Mouse (Mus musculus) adrenal gland, adult 18-20 months (tissue): ENCODE measurements around the gene Cyb561d2. TPM values are rescaled to one million over a fixed set of nuclear protein-coding genes. Genes with fewer than 3 reads are reported as not detected.
A peak's percentile ranks its signal among the peaks of the same experiment; 100 is the strongest.

Source experiments
- DNase-seq, 2 experiments: peaks; one replicate each; pipeline ENCODE4 v3.0.0; 2021 to 2022; ENCODE audit warnings: low spot score in 2 of 2
- total RNA-seq, 2 experiments: library from RNA; stranded (reverse); gene quantifications; 1 replicate in 1 of 2; 2 replicates in 1 of 2; pipeline ENCODE4 v1.2.3; 2021

The Cyb561d2 gene
- total RNA-seq, 2 experiments from 2014 or later: 12.8 to 20.2 TPM

DNA sequence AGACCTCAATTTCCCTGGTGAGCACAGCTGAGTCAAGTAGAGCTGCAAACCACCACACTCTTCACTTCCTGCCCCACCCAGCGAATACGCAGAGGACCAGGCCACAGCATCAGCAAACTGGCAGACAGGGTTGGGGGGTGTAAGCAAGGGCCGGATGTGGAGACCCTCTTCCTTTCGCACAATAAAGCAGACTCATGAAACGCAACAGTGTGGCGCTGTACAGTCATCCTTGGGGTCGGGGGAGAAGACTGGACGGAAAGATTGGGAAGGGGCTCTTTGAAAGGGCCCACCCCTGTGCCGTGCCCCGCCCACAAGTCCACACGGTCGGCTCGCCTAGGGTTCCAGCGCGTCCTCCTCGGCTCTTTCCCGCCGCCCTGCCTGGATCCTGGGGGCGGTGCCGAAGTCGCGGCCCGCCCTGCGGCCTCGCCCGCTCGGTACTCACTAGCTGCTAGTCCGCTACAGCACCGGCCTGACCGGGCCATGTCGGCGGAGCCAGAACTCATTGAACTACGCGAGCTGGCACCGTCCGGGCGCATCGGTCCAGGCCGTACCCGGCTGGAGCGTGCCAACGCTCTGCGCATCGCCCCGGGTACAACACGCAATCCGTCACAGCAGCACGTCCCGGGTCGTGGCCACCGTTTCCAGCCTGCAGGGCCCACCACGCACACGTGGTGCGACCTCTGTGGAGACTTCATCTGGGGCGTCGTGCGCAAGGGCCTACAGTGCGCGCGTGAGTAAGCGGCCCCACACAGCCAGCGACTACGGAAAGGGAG lies 9.3 kb upstream of the Cyb561d2 start, which contains the start of gene Rassf1:
Gene Rassf1, plus strand, starts transcription at position 439 of the 773 bp plus-strand sequence.
- DNase-seq: peak; percentile 64 to 72

DNA sequence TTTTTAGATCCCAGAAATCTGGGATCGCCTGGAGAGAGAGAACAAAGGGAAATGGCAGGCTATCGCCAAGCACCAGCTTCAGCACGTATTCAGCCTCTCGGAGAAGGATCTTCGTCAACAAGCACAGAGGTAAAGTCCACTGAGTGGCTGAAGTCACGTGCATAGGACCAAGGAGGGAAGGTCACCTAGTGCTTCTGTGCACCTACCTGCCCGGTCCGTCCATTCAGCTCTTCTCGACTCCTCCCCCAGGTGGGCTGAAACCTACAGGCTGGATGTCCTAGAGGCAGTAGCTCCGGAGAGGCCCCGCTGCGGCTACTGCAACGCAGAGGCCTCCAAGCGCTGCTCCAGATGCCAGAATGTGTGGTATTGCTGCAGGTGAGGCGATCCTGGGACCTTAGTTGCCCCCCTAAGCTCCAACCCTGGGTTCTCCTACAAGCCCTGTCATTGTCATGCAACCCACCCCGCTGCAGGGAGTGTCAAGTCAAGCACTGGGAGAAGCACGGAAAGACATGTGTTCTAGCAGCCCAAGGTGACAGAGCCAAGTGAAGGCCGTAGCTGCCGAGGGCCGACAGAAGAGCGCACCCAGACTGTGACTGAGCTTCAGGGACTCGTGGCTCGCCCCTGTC lies 8.6 kb upstream of the Cyb561d2 start:
- no peak for DNase-seq

DNA sequence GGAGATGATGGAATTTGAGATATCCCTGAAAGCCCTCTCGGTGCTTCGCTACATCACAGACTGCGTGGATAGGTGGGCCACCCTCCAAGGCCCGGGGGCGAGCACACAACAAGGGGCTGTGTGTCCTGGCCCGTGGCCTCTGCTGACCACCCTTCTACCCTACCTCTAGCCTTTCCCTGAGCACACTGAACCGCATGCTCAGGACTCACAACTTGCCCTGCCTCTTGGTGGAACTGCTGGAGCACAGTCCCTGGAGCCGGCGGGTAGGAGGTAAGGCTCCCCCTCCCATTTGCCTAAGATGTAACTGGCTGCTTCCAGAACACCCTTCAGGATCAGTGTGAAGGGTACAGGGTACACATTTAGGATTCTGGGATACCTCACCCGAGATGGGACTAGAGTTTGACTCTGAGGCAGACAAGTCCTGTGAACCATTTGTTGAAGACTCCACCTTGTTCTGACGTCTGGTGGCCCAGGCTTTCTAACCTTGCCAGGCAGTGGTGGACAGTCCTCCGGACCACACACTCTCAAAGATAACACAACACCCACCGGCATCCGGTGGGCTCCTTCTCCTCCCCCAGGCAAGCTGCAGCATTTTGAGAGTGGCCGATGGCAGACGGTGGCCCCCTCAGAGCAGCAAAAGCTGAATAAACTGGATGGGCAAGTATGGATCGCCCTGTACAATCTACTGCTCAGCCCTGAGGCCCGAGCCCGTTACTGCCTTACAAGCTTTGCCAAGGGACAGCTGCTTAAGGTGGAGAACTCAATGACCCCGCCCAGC lies 7.5 kb upstream of the Cyb561d2 start:
- DNase-seq: no peak

DNA sequence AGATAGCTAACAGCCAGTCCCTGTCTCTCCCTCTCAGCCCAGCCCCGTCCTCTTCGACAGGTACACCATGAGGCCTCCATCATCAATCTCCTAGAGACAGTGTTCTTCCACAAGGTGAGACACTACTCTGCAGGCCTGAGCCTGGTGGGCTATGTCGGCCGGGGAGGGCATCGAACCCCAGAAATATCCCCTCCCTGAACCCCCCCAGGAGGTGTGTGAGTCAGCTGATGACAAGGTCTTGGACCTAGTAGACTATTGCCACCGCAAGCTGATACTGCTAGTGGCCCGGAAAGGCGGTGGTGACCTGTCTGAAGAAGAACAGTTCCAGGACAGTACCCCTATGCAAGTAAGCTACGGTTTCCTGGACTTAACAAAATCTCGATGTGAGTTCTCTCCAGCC lies 6.8 kb upstream of the Cyb561d2 start:
- no peak for DNase-seq

DNA sequence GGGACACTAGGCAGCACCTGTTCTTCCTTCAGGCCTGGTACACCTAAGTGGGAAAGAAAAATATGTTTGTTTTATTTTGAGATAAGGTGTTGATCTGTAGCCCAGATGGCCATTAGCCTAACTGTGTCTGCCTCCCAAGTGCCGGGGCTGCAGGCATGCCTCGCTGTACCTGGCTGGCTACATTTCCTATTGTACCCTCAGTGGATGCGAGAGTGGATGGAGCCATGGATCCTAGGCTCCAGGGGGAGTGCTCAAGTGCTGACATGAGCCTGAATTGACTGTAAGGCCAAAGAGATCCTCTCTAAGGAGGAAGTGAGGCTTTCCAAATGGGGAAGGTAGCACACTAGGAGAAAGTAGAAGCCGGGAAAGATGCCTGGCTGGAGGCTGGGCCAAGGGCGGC lies 6.0 kb upstream of the Cyb561d2 start:
- DNase-seq: no peak

DNA sequence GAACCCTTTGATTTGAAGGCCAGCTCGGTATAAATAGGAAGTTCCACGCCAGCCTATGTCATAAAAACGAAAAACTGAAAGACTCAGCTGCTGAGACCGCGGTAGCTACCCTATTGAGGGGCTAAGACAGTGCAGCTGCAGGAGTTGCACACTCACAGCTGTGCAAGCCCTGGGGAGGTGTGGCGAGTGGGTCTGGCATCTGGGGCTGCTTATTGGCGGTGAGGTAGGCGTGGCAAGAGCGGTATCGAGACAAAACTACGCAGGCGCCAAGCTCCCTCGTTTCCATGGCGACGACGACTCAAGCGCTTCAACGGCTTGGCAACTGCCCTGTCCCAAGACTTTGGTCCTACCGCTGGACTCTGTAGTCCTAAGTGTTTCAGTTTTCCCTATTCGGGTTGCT lies 5.0 kb upstream of the Cyb561d2 start, which contains the start of gene Zmynd10:
Gene Zmynd10, plus strand, starts transcription at position 273 of the 400 bp plus-strand sequence.
- peak; percentile 78 to 84 for DNase-seq

DNA sequence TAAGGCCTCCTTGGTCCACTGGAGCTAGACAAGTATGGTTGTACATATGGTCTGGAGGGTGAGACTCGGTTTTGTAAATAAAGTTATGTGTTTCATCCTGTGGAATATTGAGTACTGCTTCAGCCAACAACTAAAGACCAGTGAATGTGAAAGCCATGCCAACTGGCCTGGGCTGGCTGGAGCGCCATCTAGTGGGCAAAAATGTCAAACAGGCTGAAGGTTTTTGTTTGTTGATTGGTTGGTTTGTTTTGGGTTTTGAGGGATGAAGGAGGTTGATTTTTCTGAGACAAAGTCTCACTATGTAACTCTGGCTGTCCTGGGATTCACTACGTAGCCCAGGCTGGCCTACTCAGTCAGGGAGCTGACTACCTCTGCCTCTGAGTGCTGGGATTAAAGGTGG lies 3.6 kb upstream of the Cyb561d2 start:
- DNase-seq: peak; percentile 77 to 79

DNA sequence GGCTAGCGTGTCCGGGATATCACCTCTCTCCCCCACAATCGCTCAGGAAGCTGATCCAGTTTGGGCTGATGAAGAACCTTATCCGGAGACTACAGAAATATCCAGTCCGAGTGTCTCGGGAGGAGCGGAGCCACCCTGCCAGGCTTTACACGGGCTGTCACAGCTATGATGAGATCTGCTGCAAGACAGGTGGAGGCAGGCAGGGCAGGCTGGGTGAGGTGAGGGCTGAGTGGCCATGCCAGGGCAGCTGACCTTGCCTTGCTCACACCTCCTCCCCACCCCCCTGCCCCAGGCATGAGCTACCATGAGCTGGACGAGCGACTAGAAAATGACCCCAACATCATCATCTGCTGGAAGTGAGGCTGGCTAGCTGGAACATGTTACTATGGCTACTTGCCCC lies 3.2 kb upstream of the Cyb561d2 start:
- DNase-seq: no peak

DNA sequence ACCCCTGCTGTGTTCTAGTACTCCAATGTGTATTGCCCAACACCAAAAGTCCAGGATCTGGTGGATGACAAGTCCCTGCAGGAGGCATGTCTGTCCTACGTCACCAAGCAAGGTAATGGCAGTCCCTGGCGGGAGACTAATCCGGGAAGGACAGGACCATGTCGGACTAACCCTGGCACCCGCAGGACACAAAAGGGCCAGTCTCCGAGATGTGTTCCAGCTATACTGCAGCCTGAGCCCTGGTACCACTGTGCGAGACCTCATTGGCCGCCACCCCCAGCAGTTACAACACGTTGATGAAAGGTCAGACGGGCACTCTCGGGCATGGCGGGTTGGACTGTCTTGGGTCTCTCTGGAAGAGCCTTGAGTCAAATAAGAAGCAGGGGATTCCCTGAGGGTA lies 2.7 kb upstream of the Cyb561d2 start:
- DNase-seq: no peak

DNA sequence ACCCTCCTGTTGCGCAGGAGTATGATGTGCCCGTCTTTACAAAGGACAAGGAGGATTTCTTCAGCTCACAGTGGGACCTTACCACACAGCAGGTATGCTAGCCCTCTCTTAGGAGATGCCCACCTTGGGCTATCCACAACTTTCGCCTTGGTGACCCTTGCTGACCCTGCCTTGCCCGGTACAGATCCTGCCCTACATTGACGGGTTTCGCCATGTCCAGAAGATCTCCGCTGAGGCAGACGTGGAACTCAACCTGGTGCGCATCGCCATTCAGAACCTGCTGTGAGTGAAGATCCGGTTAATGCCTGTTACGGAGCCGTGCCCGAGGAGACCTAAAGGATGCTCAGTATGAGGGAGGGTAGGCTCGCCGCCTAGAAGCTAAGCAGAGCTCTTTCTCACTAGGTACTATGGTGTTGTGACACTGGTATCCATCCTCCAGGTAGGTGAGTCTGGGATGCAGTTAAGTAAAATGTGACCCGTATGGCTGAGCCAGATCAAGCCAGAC lies 2.3 kb upstream of the Cyb561d2 start:
- no peak for DNase-seq

DNA sequence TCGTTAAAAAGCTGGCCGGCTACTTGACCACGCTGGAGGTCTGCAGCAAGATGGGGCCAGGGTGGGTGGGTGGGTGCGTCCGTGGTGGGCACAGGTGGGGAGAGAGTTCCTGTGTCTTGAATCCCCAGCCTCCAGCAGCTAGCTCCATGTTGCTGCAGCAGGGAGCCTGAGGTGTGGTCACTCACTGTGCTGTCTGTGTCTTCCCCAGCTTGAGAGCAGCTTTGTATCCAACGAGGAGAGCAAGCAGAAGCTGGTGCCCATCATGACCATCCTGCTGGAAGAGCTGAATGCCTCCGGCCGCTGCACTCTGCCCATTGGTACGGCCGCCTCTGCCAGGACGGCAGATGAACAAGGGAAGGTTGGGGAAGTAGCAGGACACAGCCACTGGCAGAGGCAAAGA lies 1.3 kb upstream of the Cyb561d2 start:
- no peak for DNase-seq

DNA sequence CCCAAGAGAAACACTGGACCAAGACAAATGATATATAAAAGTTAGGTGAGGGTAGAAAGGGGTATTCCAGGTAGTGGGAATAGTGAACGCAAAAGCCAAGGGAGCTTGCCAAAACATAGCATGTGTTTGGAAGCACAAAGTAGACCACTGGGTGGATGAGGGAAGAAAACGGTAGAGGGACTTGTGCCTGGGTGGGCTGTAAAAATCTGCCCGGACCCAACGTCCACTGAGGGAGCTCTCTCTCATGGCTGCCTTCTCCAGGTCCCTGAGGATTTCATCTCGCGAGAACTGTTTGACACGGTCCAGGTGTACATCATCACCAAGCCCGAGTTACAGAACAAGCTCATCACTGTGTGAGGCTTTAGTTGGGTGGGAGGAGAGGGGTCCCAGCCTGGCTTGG lies 728 bp upstream of the Cyb561d2 start:
- DNase-seq: no peak

DNA sequence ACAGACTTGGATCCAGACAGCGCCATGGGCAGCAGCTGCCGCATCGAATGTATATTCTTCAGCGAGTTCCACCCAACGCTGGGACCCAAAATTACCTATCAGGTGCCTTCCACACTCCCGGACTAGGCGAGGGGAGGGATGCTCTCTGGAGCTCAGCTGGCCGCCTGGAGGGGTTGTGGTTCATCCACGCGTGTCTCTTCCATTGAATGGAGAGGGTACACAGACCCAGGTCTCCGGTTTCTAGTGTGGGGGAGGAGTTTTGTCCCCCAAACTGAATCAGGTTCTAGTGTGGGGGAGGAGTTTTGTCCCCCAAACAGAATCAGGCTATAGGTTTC lies 326 bp upstream of the Cyb561d2 start:
- DNase-seq: no peak

DNA sequence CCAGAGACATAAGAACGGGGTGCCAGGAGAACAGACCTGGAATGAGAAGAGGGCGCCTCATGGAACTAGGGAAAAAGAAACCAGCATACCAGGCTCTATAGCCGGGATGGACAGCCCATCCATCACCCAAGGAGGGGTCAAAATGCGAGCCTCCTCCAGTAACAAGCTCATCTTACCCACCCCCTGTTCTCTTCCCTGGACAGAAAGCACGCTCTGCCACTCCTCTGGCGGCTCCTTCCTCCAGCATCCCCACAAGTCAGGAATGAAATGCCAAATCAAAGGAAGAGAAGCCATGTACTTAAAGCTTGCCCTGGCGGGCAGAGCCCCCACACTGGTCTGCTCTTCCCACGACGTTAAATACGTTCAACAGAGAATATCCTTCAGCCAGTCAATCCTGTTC lies 988 bp downstream of the Cyb561d2 start:
- DNase-seq: no peak

DNA sequence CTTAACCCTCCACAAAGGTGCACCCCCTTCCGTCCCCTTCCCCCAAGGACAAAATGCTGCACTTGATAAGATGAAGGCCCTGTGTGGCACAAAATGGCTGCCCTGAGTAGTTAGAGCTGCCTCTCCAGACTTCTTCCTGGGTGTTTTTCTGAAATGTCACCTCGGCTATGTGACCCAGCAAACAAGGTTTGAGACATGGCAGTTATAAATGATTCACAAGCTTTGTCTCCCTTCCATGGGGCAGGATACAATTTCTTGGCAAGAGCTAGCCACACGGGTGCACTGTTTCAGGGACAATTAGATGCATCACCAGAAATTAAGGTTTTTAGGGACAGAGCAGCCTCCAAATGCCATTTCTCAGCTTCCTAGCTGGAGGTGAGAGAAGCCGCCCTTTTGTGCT lies 1.6 kb downstream of the Cyb561d2 start:
- DNase-seq: no peak

DNA sequence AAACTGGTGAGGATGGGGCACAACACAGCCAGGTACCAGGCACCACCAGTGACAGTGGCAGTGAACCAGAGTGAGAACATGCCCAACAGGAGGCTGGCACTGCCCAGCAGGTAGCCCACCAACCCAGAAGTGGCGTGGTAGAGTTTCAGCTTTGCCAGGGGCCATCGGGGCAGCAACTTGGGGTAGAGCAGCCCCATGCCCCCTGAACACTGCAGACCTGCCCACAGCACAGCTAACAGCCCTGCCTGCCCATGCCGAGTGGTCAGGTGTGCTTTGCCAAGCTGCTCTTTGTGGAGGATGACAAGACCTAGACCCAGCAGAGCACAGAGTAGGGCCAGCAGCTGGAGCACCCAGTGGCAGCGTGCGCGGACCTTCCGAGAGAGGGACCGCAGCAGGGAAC lies 2.1 kb downstream of the Cyb561d2 start:
- no peak for DNase-seq

DNA sequence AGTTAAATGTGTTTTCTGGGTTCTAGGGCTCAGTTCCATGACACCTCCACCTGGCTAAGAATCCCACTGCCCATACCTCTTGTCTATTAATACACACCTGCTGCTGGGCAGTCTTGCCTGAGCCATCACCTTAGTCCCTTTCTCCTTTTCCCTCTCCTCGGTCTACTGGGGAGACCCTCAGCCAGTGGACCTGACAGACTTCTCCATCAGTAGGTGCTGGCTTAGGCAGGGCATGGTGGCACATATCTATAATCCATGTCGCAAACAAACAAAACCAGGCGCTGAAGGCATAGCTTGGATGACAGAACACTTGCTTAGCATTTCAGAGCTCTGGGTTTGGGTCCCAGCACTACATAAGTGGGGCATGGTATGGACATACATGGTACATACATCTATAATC lies 3.3 kb downstream of the Cyb561d2 start:
- no peak for DNase-seq

DNA sequence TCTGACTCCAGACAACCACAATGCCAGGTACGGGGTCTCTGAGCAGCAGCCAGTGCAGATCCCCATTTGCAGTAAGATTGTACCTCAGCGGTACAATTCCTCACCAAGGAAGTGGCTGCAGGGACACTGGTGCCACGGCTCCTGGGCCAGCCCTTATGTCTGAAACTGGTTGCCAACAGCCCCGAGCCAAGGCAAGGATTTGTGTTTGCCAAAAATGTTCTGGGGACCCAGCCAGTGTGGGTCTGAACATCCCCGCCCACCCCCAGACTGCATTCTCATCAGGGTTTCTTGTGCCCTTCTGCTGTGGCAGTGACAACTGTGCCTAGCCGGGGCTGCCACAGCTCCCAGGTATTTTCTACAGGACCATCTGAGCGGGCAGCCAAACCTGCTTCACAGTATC lies 3.8 kb downstream of the Cyb561d2 start:
- DNase-seq: no peak

DNA sequence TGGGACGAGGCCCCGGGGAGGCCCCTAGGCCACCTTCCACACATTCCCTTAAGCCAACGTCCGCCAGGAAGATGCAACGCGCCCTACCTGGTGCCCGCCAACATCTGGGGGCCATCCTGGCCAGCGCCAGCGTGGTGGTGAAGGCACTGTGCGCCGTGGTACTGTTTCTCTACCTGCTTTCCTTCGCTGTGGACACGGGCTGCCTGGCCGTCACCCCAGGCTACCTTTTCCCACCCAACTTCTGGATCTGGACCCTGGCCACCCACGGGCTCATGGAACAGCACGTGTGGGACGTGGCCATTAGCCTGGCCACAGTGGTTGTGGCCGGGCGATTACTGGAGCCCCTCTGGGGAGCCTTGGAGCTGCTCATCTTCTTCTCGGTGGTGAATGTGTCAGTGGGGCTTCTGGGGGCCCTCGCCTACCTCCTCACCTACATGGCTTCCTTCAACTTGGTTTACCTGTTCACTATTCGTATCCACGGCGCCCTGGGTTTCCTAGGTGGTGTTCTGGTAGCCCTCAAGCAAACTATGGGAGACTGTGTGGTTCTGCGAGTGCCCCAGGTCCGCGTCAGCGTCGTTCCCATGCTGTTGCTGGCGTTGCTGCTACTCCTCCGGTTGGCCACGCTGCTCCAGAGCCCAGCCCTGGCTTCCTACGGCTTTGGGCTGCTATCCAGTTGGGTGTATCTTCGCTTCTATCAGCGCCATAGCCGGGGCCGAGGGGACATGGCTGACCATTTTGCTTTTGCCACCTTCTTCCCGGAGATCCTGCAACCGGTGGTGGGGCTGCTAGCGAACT lies 7.4 kb downstream of the Cyb561d2 start:
- DNase-seq: peak in 1 of 2 experiments; percentile 28

DNA sequence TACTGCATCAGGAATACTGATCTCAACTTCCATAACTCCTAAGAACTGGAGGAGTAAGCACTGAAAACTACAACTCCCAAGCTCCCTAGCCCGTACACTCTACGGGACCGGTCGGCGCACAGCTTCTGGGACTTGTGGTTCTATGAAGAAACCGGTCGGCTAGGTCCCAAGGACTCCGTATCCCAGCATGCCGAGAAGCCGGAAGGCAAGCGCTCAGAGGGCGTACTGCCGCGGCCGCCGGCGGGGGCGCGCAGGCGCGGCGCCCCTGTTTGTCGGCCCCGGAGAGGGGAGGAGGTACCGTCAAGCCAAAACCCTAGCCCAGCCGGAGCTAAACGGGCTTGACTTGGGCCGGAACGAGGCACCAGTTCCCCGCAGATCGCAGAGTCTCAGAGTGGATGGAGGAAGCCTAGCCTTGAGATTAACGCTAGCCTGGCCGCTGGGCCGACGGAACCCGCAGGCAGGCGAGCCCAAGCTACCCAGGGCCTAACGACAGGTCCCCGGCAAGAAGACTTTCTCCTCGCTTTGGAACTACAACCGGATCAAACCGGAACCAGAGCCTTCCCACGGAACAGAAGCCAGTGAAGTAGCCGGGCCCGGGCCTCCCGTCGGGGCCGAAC lies 8.1 kb downstream of the Cyb561d2 start, which contains the start of gene Tmem115:
Gene Tmem115, plus strand, starts transcription at position 155 of the 617 bp plus-strand sequence.
- DNase-seq: peak; percentile 78 to 80
